Mouse (Mus musculus): ENCODE measurements around the gene Trim45. TPM values are rescaled to one million over a fixed set of nuclear protein-coding genes. Genes with fewer than 3 reads are reported as not detected.

Gene Trim45
- total RNA-seq, 2 experiments from 2014 or later = 9.7 to 10.2 TPM

Other genes with a start within 250 kb of the Trim45 start
- 10 to 100 TPM; 52.8 to 53.8 TPM for gene Man1a2, start 236.7 kb upstream of the Trim45 start, total RNA-seq (2021)
- under 1 TPM; 0.52 to 0.53 TPM for gene Vtcn1, start 96.7 kb upstream of the Trim45 start, total RNA-seq (2021)
- 1 to 10 TPM; 2.1 to 2.5 TPM for gene Ttf2, start 47.5 kb downstream of the Trim45 start, total RNA-seq (2021)
- gene Cd101, start 107.4 kb downstream of the Trim45 start, total RNA-seq (2021) = under 1 TPM; 0.23 to 0.25 TPM
- 10 to 100 TPM; 31.0 to 34.9 TPM for gene Ptgfrn, start 188.1 kb downstream of the Trim45 start, total RNA-seq (2021)